9 mouse cellular contexts compared by ENCODE assay signal in the genomic region with DNA sequence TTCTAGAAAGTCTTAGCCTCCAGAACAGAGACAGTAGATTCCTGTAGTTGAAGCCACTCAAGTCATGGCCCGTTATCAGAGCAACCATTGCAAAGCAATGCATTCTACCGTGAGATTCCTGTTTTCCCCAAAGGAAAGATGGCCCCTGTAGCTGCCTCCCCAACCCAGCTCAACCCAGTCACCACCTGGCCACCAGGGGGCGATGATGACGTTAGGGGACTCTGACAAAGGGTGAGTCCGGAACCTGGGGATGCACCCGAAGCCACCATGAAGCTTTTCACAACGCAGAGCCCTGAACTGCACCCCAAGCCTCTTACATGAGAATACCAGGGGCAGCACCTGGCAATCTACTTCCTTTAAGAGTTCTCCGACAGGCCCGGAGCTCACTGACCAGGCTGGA.
A peak's percentile ranks its signal among the peaks of the same experiment; 100 is the strongest.
DNase-seq lines count a peak whose midpoint lies in the region; ATAC-seq lines count a peak whose summit lies in the region.
"Had no signal": no experiment of that assay in that cellular context is flagged by ENCODE, and none has a peak within 500 bp of the region (broad histone marks: within the 10 kb centered on the region; RNA-seq: fewer than 3 reads in every experiment).

No protein-coding gene starts in this region.

- DNase-seq in cerebellum, adult 8-10 months, result peak; percentile 9
- DNase-seq in cerebellum, postnatal 4 days (ENCODE audit: low spot score in 2 of 2), result no peak
- peak; percentile 29 for DNase-seq in neural tube, embryonic 10.5 days (ENCODE audit: extremely low spot score, low spot score)
- peak; percentile 56 for DNase-seq in embryonic facial prominence, embryonic 10.5 days (ENCODE audit: low spot score)
- DNase-seq in lung, postnatal 14 days, result peak; percentile 72
- DNase-seq in thymus, postnatal 25 days, result peak; percentile 82
- DNase-seq in layer of hippocampus, adult 9-10 months (ENCODE audit: low spot score), result no peak

- ATAC-seq in neural tube, embryonic 15.5 days (ENCODE audit: low FRiP score), result no peak

- H3K9me3 ChIP-seq in neural tube, embryonic 15.5 days (replicated peaks), result no peaks in the 10 kb centered on the region
- H3K9me3 ChIP-seq in embryonic facial prominence, embryonic 10.5 days, result no peaks in the 10 kb centered on the region
- H3K9me3 ChIP-seq: heart, embryonic 13.5 days had no signal

- no peak overlapping the region for H3K27ac ChIP-seq in neural tube, embryonic 15.5 days (replicated peaks)
- H3K27ac ChIP-seq in embryonic facial prominence, embryonic 10.5 days (replicated peaks), result no peak overlapping the region
- H3K27ac ChIP-seq: heart, embryonic 13.5 days had no signal

- no peaks in the 10 kb centered on the region for H3K27me3 ChIP-seq in neural tube, embryonic 15.5 days (replicated peaks)
- H3K27me3 ChIP-seq in embryonic facial prominence, embryonic 10.5 days (replicated peaks; ENCODE audit: low read depth, poor library complexity, severe bottlenecking), result no peaks in the 10 kb centered on the region
- H3K27me3 ChIP-seq: heart, embryonic 13.5 days had no signal

- H3K9ac ChIP-seq in neural tube, embryonic 15.5 days (replicated peaks), result no peak overlapping the region
- H3K9ac ChIP-seq: heart, embryonic 13.5 days had no signal

- no peaks in the 10 kb centered on the region for H3K36me3 ChIP-seq in neural tube, embryonic 15.5 days
- H3K36me3 ChIP-seq in embryonic facial prominence, embryonic 10.5 days (replicated peaks), result no peaks in the 10 kb centered on the region
- H3K36me3 ChIP-seq: heart, embryonic 13.5 days had no signal

- 0 out of 2 replicates have a peak, but pooled peaks cover 4% of the 10 kb centered on the region for H3K4me1 ChIP-seq in neural tube, embryonic 15.5 days
- peaks cover 32% of the 10 kb centered on the region for H3K4me1 ChIP-seq in embryonic facial prominence, embryonic 10.5 days

- 65% methylated on average over 9 of the region's 9 CpGs for WGBS in neural tube, embryonic 15.5 days
- 59% methylated on average over 9 of the region's 9 CpGs for WGBS in embryonic facial prominence, embryonic 10.5 days

- no peak overlapping the region for H3K4me3 ChIP-seq in neural tube, embryonic 15.5 days (replicated peaks)
- no peak overlapping the region for H3K4me3 ChIP-seq in embryonic facial prominence, embryonic 10.5 days
- H3K4me3 ChIP-seq: heart, embryonic 13.5 days had no signal

- H3K4me2 ChIP-seq in neural tube, embryonic 15.5 days, result no peak overlapping the region
- H3K4me2 ChIP-seq: heart, embryonic 13.5 days had no signal

Comparison
In these comparisons a context has a peak if more than half of its experiments do, and no peak if none do; other contexts are left out.
1. DNase-seq: peak in cerebellum, adult 8-10 months (single experiment), neural tube, embryonic 10.5 days (single experiment), embryonic facial prominence, embryonic 10.5 days (single experiment), lung, postnatal 14 days (single experiment) and thymus, postnatal 25 days (single experiment); none in cerebellum, postnatal 4 days (0 of 2) and layer of hippocampus, adult 9-10 months (single experiment).